Mouse (Mus musculus): ENCODE results near the gene Adrm1.
"Not testable (repeated sequence)": the region's sequence is repeated elsewhere in the genome, so short reads cannot be mapped to it uniquely, and the experiment has no call there.

The Adrm1 gene

DNA sequence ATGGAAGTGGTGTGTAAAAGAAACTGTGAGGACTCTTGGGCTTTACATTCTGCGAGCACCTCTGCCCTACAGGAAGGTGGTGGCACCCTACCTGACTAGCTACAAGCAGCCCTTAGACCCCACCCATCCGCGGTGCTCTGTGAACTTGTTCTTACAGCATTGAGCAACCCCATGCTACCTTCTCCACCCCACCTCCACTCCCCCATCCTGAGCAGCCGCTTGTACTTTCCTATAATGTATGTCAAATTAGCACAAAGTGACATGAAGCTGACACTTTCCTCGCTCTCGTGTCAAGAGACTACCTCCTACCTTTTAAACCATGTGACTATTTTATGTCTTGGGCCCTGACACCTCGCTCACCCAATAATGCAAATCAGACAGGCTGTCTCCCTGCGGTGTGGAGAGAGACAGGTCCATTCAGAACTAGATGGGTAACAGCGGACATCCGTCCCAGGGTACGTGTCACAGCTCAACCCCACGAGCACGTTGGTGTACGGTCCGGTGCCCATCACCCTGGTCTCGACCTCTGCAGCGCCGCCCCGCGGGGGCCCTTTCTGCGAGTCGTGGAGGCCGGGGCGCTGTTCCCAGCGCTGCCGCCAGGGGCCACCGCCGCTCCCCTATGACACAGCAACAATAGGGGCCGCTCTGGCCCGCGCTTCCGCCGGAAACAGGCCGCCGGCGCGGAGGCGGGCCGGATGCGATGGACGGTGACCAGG is at the start of gene Adrm1:
TSS of gene Adrm1 (plus strand) at position 680 of the 716 bp plus-strand sequence.
- in situ Hi-C loops (cut with MboI; ENCODE audit: low sequenced_read_pairs): no loop called here

DNA sequence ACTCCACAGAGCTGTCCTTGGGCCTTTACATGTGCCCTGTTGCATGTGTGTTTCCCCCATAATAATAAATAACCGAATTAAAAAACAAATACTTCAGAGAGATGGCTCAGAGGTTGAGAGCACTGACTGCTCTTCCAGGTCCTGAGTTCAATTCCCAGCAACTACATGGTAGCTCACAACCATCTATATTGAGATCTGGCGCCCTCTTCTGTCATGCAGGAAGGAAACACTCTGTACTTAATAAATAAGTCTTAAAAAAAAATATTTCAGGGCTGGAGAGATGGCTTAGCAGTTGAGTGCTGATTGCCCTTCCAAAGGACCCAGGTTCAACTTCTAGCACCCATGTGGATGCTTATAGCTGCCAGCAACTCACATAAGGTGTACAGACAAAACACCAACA is 47.1 kb upstream of the Adrm1 start:
- in situ Hi-C loops (cut with MboI; ENCODE audit: low sequenced_read_pairs): no loop called here

GRCm38 (mm10) chr2:180126195-180126594 is 45.1 kb upstream of the Adrm1 start:
- in situ Hi-C loops (cut with MboI; ENCODE audit: low sequenced_read_pairs): no loop called here

DNA sequence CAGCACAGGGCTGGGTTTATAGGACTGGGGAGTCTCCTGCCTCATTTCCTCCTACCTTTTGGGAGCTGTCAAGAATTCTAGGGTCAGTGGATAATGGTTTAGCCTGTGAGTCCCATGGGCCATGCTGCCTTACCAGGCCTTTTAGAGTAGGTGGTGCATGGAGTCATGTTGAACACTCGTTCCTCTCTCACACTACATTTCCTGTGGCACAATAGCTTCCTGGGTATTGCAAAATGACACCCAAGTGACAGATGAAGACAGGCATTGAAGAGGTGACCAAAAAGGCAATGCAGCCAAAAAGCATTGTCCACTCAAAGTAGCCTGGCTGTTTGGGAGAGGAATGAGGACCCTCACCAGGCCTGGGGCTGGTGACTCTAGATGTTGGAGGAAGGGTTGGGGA is 43.6 kb upstream of the Adrm1 start:
- in situ Hi-C loops (cut with MboI; ENCODE audit: low sequenced_read_pairs): no loop called here

DNA sequence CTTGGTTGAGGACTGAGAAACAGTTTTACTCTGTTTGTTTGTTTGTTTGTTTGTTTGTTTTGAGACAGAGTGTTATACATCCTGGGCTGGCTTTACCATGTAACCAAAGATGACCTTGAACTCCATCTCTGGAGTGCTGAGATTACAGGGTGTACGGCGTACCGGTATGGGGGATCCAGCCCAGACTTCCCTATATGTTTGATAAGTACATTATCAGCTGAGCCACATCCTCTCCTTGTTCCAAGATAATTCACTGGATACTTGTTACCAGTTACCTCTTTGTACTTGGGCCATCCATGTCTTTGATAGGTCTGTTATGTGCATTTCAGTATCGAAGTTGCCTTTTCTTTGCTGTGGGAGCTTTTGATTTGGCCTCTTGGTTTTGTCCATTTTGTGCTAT is 38.1 kb upstream of the Adrm1 start:
- in situ Hi-C loops (cut with MboI; ENCODE audit: low sequenced_read_pairs): no loop called here

GRCm38 (mm10) chr2:180133911-180134310 is 37.4 kb upstream of the Adrm1 start:
- in situ Hi-C loops (cut with MboI; ENCODE audit: low sequenced_read_pairs): no loop called here

DNA sequence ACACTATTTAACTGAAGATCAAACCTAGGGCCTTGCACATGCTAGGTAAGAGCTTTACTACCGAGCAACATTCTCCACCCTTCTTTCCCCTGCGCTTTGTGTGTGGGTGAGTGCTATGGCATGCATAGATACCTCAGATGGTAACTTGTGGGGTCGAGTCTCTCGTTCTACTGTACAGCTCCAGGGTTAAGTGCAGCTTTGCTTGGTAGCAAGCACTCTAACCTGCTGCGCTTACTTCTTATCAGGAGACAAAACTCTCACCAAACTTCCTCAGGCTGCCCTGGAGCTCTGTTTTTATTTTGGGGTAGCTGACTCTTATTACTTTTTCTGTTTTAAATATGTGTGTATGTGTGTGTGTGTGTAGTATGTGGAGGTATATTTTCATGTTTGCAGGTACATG is 35.9 kb upstream of the Adrm1 start:
- in situ Hi-C loops (cut with MboI; ENCODE audit: low sequenced_read_pairs): no loop called here

GRCm38 (mm10) chr2:180146091-180146490 is 25.2 kb upstream of the Adrm1 start:
- in situ Hi-C loops (cut with MboI; ENCODE audit: low sequenced_read_pairs): no loop called here

DNA sequence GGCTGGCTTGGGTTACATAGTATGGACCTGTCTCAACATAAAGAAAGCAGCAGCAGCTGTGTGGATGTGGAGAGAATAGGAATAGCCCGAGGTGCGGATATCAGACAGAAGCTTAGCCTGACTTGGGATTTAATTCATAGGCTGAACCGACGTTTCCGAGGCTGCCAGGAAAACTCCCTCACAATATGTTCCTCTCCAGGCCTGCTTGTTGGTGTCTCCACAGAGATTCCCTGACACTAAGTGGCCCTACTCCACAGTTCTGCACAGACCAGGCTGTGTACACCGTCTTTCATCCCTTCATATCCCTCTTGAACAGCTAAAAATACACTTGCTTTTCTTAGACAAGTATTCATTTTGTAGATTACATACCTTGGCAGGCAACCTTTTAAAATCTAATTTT is 23.9 kb upstream of the Adrm1 start:
- in situ Hi-C loops (cut with MboI; ENCODE audit: low sequenced_read_pairs): no loop called here

DNA sequence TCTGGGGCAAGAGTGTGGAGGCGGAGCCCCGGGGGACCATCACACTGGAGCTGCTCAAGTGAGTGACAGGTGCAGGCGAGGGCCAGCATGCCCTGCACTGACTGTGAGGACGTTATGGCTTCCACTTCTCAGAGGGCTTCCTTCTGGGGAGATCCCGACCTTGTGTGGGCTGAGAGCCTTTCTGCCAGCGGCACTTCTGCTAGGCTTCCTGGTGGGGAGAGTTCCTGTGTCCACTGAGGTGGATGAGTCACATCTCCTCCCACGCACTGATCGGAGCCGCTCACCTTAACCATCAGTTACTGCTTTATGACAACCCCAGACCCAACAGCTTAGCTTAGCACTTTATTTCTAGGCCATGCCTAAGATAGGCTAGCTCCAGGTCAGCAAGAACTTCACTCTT is 22.7 kb upstream of the Adrm1 start:
- in situ Hi-C loops (cut with MboI; ENCODE audit: low sequenced_read_pairs): no loop called here

DNA sequence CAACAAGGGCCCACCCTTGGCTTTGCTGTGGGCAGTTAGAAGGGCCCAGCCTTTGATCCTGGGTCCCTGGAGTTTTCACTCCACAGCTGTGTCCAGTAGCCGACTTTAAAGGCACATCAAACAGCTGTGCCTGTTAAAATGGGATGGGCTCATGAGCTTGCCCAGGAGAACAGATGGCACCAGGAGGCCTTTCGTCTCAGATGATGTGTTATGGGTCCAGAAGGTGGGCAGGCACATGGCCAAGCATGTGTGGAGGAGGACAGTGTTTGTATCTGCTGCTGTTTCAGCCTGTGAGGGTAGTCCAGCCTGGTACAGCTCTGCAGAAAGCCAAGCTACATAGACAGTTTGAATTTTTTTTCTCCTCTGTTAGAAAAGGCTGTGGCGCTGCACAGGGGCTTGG is 16.5 kb upstream of the Adrm1 start:
- in situ Hi-C loops (cut with MboI; ENCODE audit: low sequenced_read_pairs): no loop called here

- in situ Hi-C loops (cut with MboI; ENCODE audit: low sequenced_read_pairs): no loop called here
These were observed 12.7 kb upstream of the Adrm1 start for GRCm38 (mm10) chr2:180158627-180159026.

- in situ Hi-C loops (cut with MboI; ENCODE audit: low sequenced_read_pairs): no loop called here
These were observed 5.4 kb upstream of the Adrm1 start for GRCm38 (mm10) chr2:180165855-180166254.

GRCm38 (mm10) chr2:180166869-180167268 is 4.4 kb upstream of the Adrm1 start:
- in situ Hi-C loops (cut with MboI; ENCODE audit: low sequenced_read_pairs): no loop called here

GRCm38 (mm10) chr2:180170151-180170805 is 1.0 kb upstream of the Adrm1 start:
- in situ Hi-C loops (cut with MboI; ENCODE audit: low sequenced_read_pairs): no loop called here

DNA sequence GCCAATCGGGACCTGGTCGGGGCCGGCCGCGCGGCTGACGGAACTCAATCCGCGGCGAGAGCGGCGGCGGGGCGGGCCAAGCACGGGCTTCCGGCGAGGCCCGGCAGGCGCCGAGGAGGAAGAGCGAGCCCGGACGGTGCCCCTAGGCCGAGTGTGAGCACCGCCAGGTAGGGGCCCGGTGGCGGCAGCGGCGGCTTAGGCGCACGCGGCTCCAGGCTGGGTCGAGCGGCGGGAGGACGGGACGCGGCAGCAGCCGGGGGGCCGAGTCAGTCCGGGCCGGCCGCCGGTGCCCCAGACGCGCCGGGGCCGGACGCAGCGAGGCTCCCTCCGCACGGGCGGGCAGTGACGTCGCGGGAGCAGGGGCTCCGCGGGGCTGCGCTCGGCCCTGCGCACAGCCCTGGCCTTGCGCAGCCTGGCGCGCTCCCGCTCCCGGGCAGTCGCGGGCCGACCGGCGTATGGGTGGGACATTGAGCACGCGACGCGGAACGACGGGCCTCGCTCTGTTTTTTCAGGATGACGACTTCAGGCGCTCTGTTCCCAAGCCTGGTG is 311 bp downstream of the Adrm1 start:
- in situ Hi-C loops (cut with MboI; ENCODE audit: low sequenced_read_pairs): no loop called here

- in situ Hi-C loops (cut with MboI; ENCODE audit: low sequenced_read_pairs): no loop called here
These were observed 867 bp downstream of the Adrm1 start for GRCm38 (mm10) chr2:180172152-180172551.

DNA sequence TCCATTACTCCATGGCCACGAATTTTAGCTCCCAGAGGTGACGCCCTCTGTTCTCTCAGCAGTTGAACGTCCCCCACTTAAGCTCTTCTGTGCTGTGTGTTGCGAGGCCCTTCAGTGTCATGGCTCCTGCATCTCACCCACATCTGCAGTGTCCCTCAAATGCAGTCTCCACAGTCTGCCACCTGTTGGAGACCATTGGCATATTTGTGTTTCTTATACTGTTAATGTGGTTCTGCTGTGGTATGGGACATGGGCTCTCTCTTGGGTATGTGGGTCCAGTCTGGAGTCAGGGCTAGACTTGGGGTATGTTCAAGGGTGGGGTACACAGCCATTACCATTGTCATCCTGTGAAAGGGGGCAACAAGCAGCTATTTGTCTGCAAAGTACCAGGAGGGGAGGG is 1.9 kb downstream of the Adrm1 start:
- in situ Hi-C loops (cut with MboI; ENCODE audit: low sequenced_read_pairs): no loop called here

DNA sequence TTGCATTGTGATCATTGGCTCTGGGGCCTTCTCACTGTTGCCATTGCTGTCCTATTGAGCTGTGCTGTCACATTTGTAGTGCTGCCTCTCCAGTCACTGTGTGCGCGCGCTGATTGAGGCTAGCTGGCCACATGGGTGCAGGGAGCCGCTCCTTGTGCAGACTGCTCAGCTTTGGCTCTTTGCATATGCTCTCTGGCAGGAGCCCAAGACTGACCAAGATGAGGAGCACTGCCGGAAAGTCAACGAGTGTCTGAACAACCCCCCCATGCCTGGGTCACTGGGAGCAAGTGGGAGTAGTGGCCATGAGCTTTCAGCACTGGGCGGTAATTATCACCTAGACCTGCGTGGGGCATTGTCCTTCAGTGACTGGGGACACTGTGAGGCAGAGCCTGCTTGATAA is 2.4 kb downstream of the Adrm1 start:
- in situ Hi-C loops (cut with MboI; ENCODE audit: low sequenced_read_pairs): not testable (repeated sequence)

DNA sequence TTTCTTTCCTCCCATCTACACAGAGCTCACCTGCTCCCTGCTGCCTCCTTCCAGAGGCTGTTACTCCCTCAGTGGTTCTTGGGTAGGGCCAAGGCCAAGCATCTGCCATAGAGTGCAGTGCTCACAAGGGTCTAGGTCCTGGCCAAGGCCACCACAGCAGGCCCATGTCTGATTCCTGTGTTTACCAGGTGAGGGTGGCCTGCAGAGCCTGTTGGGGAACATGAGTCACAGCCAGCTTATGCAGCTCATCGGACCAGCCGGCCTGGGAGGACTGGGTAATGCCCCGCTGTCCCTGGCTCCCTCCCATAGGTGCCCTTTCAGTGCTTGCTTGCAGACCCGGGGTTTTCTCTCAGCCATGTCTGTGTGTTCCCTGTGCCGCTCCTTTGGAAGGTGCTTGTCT is 2.8 kb downstream of the Adrm1 start:
- in situ Hi-C loops (cut with MboI; ENCODE audit: low sequenced_read_pairs): no loop called here

DNA sequence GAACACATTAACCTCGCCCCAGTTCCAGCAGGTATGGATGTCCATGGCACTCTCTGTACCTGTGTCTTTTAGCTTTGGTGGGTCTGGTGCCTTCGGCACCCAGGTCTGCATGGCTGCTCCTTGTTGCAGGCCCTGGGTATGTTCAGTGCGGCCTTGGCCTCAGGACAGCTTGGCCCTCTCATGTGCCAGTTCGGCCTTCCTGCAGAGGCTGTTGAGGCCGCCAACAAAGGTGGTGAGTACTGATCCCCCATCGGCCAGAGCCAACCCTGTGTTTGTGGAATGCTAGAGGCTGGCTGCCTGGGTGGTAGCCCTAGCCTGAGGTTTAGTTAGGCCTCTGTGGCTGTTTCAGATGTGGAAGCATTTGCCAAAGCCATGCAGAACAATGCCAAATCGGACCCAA is 4.4 kb downstream of the Adrm1 start:
- in situ Hi-C loops (cut with MboI; ENCODE audit: low sequenced_read_pairs): no loop called here

GRCm38 (mm10) chr2:180181542-180181941 is 10.3 kb downstream of the Adrm1 start:
- in situ Hi-C loops (cut with MboI; ENCODE audit: low sequenced_read_pairs): no loop called here

Data from CH12F3 (cell line).